Mouse (Mus musculus): Measurements from ENCODE around the gene Sds.

DNA sequence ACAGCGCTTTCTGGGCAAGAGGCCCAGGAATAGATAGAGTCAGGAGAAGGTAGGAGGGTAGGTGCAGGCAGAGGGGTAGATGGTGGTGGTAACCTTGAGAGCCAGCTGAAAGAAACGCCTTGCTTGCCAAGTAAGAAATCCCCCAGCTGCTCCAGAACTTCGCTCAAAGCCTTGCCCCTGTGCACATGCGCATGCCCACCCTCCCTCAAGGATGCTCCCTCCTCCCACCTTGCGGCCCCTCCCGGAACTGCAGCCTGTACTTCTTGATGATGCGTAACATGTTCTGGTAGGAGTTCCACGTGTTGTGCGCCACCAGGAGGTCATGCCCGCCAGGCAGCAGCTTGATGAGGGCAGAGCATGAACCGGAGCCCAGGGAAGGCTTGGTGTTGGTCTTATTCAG lies 16.1 kb downstream of the Sds start:
- TF ChIP-seq CTCF (conservative IDR thresholded peaks at IDR 0.05; ENCODE audit: low read length): peak; percentile 85
- no peak for TF ChIP-seq NANOG (IDR thresholded peaks at IDR 0.05; ENCODE audit: borderline replicate concordance, low read length)
- TF ChIP-seq POU5F1 (IDR thresholded peaks at IDR 0.05; ENCODE audit: borderline replicate concordance, low read length): no peak

Data from E14TG2a.4 (cell line).